Mouse (Mus musculus): ENCODE measurements around the gene Mrpl24. TPM values are rescaled to one million over a fixed set of nuclear protein-coding genes. Genes with fewer than 3 reads are reported as not detected.
"Not testable (repeated sequence)": the region's sequence is repeated elsewhere in the genome, so short reads cannot be mapped to it uniquely, and the experiment has no call there.

Gene Mrpl24
- polyA plus RNA-seq, 1 experiment from 2014 or later = 66.6 TPM

DNA sequence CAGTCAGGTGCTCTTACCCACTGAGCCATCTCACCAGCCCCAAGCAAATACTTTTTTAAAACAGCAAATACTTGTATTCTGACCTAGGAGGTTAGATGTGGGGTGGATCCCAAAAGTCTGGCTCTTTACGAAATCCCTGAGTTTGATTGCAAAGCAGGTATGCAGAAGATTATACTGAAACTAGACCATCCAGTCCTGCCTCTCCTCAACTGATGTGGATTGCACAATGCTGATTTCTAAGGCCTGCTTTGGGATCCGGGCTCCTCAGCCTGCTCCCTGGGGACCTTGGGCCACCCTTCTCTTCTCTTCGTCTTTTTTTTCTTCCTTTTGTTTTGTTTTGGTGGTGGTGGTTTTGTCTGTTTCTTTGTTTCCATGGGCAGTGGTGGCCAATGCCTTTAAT, 27.8 kb upstream of the Mrpl24 start:
- Histone ChIP-seq H3K4me1 (ENCODE audit: control insufficient read depth, insufficient read depth, low read length) (no peaks in the 10 kb centered on the region), H3K9ac (ENCODE audit: low read depth, low read length) (no peak overlapping the region), H3K4me2 (ENCODE audit: low read depth, low read length) (no peak overlapping the region), H3K36me3 (ENCODE audit: control insufficient read depth, insufficient read depth, low read length) (no peaks in the 10 kb centered on the region), H3K4me3 (ENCODE audit: low read depth, low read length) (no peak overlapping the region), H3K9me3 (ENCODE audit: control insufficient read depth, low read length) (0 out of 2 replicates have a peak, but pooled peaks cover 4% of the 10 kb centered on the region), H3K27me3 (replicated peaks; ENCODE audit: control insufficient read depth, insufficient read depth, low read length) (no peaks in the 10 kb centered on the region), H3K27ac (replicated peaks; ENCODE audit: low read depth, low read length) (no peak overlapping the region)
- 50% methylated on average over 3 of the region's 3 CpGs for WGBS
- ATAC-seq (ENCODE audit: low read depth) (no peak), DNase-seq (ENCODE audit: low spot score) (peak; percentile 21)

DNA sequence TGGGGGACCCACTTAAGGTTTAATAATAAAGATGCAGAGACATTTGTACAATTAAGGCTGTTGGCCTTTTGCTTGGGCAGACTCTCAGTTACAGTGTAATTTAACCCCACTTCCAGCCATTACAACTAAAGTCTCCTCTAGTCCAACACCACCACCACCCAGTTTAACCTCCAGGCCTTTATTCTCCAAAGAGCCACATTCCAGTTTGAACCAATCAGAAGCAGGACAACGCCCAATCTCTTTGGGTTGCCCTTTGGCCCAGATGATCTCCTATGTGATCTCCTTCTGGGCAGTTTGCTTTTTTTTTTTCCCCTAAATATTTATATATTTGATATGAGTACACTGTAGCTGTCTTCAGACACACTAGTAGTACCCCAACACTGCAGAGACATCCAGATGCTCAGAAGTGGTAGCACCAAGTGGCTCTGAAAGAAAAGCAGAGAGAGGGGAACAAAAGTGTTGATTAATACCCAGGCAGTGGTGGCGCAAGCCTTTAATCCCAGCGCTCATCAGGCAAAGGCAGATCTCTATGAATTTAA, 25.9 kb upstream of the Mrpl24 start:
- ATAC-seq (ENCODE audit: low read depth) (no peak), DNase-seq (ENCODE audit: low spot score) (no peak)
- H3K27me3 ChIP-seq (replicated peaks; ENCODE audit: control insufficient read depth, insufficient read depth, low read length) = no peaks in the 10 kb centered on the region
- H3K36me3 ChIP-seq (ENCODE audit: control insufficient read depth, insufficient read depth, low read length) = no peaks in the 10 kb centered on the region
- H3K9me3 ChIP-seq (ENCODE audit: control insufficient read depth, low read length) = no peaks in the 10 kb centered on the region
- H3K9ac ChIP-seq (ENCODE audit: low read depth, low read length) = no peak overlapping the region
- H3K4me3 ChIP-seq (ENCODE audit: low read depth, low read length) = no peak overlapping the region
- H3K4me1 ChIP-seq (ENCODE audit: control insufficient read depth, insufficient read depth, low read length) = no peaks in the 10 kb centered on the region
- H3K4me2 ChIP-seq (ENCODE audit: low read depth, low read length) = no peak overlapping the region
- 71% methylated on average over 3 of the region's 3 CpGs for WGBS
- H3K27ac ChIP-seq (replicated peaks; ENCODE audit: low read depth, low read length) = no peak overlapping the region

DNA sequence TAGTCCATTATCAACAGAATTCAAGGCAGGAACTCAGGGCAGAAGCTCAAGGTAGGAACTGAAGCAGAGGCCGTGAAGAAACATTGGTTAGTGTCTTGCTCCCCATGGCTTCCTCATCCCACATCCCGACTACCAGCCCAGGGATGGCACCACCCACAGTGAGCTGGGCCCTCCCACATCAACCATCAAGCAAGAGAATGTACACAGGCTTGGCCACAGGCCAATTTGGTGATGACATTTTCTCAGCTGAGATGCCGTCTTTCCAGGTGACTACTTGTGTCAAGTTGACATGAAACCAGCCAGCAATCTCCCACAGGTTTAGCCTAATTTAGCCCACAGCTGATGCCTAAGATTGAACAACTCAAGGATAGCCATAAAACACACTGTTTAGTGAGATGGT, 20.0 kb upstream of the Mrpl24 start:
- no peak for DNase-seq (ENCODE audit: low spot score)
- Histone ChIP-seq H3K27me3 (replicated peaks; ENCODE audit: control insufficient read depth, insufficient read depth, low read length) (no peaks in the 10 kb centered on the region), H3K9ac (ENCODE audit: low read depth, low read length) (no peak overlapping the region), H3K9me3 (ENCODE audit: control insufficient read depth, low read length) (no peaks in the 10 kb centered on the region), H3K4me1 (ENCODE audit: control insufficient read depth, insufficient read depth, low read length) (no peaks in the 10 kb centered on the region), H3K4me2 (ENCODE audit: low read depth, low read length) (no peak overlapping the region), H3K4me3 (ENCODE audit: low read depth, low read length) (no peak overlapping the region), H3K36me3 (ENCODE audit: control insufficient read depth, insufficient read depth, low read length) (no peaks in the 10 kb centered on the region), H3K27ac (replicated peaks; ENCODE audit: low read depth, low read length) (no peak overlapping the region)
- ATAC-seq (ENCODE audit: low read depth) = no peak
- 67% methylated on average over 3 of the region's 3 CpGs for WGBS

DNA sequence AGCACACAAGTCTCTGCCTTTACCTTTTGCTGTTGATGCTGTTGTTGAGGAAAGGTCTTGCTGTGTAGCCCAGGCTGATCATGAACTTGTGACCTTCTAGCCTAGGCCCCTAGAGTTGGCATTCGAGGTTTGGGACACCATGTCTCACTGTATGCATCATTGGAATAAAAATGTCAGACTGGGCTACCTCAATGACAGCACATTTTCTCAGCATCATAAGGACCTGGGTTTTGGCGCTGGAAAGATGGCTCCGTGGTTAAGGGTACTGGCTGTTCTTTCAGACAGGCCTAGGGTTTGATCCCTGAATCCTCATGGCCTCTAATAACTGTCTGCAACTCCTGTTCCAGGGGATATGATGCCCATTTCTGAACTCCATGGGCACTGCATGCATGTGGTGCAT, 19.5 kb upstream of the Mrpl24 start:
- Histone ChIP-seq H3K9ac (ENCODE audit: low read depth, low read length) (no peak overlapping the region), H3K27me3 (replicated peaks; ENCODE audit: control insufficient read depth, insufficient read depth, low read length) (no peaks in the 10 kb centered on the region), H3K27ac (replicated peaks; ENCODE audit: low read depth, low read length) (no peak overlapping the region), H3K9me3 (ENCODE audit: control insufficient read depth, low read length) (no peaks in the 10 kb centered on the region), H3K4me2 (ENCODE audit: low read depth, low read length) (no peak overlapping the region), H3K4me1 (ENCODE audit: control insufficient read depth, insufficient read depth, low read length) (no peaks in the 10 kb centered on the region), H3K36me3 (ENCODE audit: control insufficient read depth, insufficient read depth, low read length) (no peaks in the 10 kb centered on the region), H3K4me3 (ENCODE audit: low read depth, low read length) (no peak overlapping the region)
- ATAC-seq (ENCODE audit: low read depth) (no peak), DNase-seq (ENCODE audit: low spot score) (no peak)
- WGBS = 71% methylated on average over 3 of the region's 3 CpGs

DNA sequence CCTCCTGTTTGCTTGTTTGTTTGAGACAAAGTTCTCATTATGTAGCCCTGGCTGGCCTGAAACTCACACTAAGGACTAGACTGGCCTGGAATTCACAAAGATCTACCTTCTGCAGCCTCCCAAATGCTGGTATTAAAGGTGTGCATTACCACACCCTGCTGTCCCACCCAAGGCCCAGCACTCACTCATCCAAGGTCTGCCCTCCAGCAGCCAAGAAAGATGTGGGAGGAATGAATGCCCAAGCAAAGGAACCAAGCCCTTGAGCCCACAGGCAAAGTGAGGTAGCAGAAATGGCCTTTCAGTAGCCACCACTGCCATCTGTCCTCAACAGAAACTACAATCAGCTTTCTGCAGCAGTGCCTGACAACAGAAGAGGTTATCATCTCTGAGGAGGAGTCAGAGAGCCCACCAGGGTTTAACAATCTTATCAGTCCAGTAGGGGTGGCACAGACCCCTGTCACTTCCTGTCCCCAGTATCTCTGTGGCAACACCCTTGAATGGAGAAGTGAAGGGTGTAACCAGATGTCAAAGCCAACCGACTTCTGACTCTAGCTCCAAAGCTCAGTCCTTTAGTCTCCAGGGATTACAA, 18.2 kb upstream of the Mrpl24 start:
- no peaks in the 10 kb centered on the region for H3K36me3 ChIP-seq (ENCODE audit: control insufficient read depth, insufficient read depth, low read length)
- H3K4me3 ChIP-seq (ENCODE audit: low read depth, low read length) = no peak overlapping the region
- ATAC-seq (ENCODE audit: low read depth) (no peak), DNase-seq (ENCODE audit: low spot score) (no peak)
- no peaks in the 10 kb centered on the region for H3K4me1 ChIP-seq (ENCODE audit: control insufficient read depth, insufficient read depth, low read length)
- H3K27me3 ChIP-seq (replicated peaks; ENCODE audit: control insufficient read depth, insufficient read depth, low read length) = no peaks in the 10 kb centered on the region
- no peak overlapping the region for H3K9ac ChIP-seq (ENCODE audit: low read depth, low read length)
- WGBS = 21% methylated on average over 1 of the region's 1 CpGs
- no peak overlapping the region for H3K4me2 ChIP-seq (ENCODE audit: low read depth, low read length)
- H3K27ac ChIP-seq (replicated peaks; ENCODE audit: low read depth, low read length) = no peak overlapping the region
- no peaks in the 10 kb centered on the region for H3K9me3 ChIP-seq (ENCODE audit: control insufficient read depth, low read length)

DNA sequence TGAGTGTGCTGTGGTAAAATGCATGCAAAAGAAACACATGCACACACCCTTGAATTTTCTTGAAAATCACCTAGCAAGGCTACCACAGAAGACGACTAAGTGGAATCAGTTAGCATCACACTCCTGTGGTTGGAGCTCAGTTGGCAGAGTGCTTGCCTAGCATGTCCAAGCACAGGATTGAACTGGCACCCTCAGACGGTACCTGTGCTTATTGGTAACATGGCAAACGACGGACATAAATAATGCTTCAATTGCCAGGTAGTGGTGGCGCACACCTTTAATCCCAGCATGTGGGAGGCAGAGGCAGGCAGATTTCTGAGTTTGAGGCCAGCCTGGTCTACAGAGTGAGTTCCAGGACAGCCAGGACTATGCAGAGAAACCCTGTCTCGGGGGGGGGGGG, 17.3 kb upstream of the Mrpl24 start:
- H3K9ac ChIP-seq (ENCODE audit: low read depth, low read length); H3K36me3 ChIP-seq (ENCODE audit: control insufficient read depth, insufficient read depth, low read length); H3K4me2 ChIP-seq (ENCODE audit: low read depth, low read length); H3K27me3 ChIP-seq (replicated peaks; ENCODE audit: control insufficient read depth, insufficient read depth, low read length); H3K4me1 ChIP-seq (ENCODE audit: control insufficient read depth, insufficient read depth, low read length); ATAC-seq (ENCODE audit: low read depth); H3K4me3 ChIP-seq (ENCODE audit: low read depth, low read length); H3K9me3 ChIP-seq (ENCODE audit: control insufficient read depth, low read length); DNase-seq (ENCODE audit: low spot score); H3K27ac ChIP-seq (replicated peaks; ENCODE audit: low read depth, low read length): not testable (repeated sequence)
- 88% methylated on average over 5 of the region's 6 CpGs for WGBS

DNA sequence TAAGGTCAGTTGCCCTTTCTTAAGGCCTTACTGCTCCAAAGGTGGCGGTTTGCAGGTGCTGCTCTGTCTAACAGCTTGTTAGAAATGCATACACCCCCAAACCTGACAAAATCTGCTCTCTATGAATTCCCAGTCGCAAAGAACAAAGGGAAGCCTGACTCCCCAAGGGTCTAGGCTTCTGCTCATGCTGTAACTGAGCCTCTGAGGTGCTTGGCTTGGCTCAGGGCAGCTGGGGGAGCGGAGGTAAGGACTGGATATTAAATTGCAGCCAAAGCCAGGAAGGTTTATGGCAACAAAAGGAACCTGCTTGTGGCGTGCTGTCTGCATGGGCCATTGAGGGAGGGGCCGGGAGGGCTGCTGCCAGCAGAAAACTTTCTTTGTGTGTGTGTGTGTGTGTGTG, 15.5 kb upstream of the Mrpl24 start:
- H3K9ac ChIP-seq (ENCODE audit: low read depth, low read length) = no peak overlapping the region
- no peaks in the 10 kb centered on the region for H3K9me3 ChIP-seq (ENCODE audit: control insufficient read depth, low read length)
- peaks cover 11% of the 10 kb centered on the region for H3K4me1 ChIP-seq (ENCODE audit: control insufficient read depth, insufficient read depth, low read length)
- no peak overlapping the region for H3K4me3 ChIP-seq (ENCODE audit: low read depth, low read length)
- H3K4me2 ChIP-seq (ENCODE audit: low read depth, low read length) = no peak overlapping the region
- H3K27ac ChIP-seq (replicated peaks; ENCODE audit: low read depth, low read length) = no peak overlapping the region
- DNase-seq (ENCODE audit: low spot score) (peak; percentile 77), ATAC-seq (ENCODE audit: low read depth) (peak; percentile 34; the same call in 1 of the 2 replicates)
- no peaks in the 10 kb centered on the region for H3K27me3 ChIP-seq (replicated peaks; ENCODE audit: control insufficient read depth, insufficient read depth, low read length)
- H3K36me3 ChIP-seq (ENCODE audit: control insufficient read depth, insufficient read depth, low read length) = no peaks in the 10 kb centered on the region
- WGBS = 42% methylated on average over 5 of the region's 5 CpGs

DNA sequence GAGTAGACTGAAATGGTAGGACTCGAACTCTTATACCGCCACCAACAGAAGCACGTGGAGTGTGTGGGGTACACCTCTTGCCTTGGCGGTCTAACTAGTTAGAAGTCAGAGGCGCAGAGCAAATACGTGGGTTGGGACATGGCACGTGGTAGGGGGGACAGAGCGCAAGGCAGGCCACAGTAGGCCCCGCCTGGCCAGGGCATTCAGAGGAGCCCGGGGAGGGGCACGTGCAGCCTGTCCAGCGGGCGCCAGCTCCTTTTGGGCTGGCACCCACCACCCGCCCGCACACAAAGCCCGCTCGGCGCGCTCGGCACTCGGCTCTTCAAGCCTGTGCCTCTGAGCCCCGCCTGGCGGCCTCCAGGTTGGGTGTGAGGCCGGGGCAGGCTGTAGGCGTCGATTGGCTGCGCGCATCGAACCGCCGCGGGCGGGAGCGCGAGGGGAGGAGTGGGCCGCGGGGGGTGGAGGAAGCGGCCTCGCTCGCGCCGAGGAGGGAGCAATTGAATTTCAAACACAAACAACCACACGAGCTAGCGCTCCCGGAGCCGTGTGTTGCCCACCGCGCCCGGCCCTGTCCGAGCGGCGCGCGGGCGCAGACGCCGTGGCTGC, 13.3 kb upstream of the Mrpl24 start, which contains the start of gene Hdgf:
Gene Hdgf, plus strand, starts transcription at position 442 of the 606 bp plus-strand sequence.
- 0% methylated on average over 36 of the region's 57 CpGs for WGBS
- DNase-seq (ENCODE audit: low spot score) (peak; percentile 99), ATAC-seq (ENCODE audit: low read depth) (peak; percentile 96)
- Histone ChIP-seq H3K27ac (replicated peaks; ENCODE audit: low read depth, low read length) (peak within 1 kb of the TSS; percentile 96), H3K9me3 (ENCODE audit: control insufficient read depth, low read length) (no peaks in the 10 kb centered on the region), H3K4me2 (ENCODE audit: low read depth, low read length) (peak within 1 kb of the TSS; percentile 79), H3K4me3 (ENCODE audit: low read depth, low read length) (peak within 1 kb of the TSS; percentile 99), H3K36me3 (ENCODE audit: control insufficient read depth, insufficient read depth, low read length) (no peaks in the 10 kb centered on the region), H3K4me1 (ENCODE audit: control insufficient read depth, insufficient read depth, low read length) (peaks cover 33% of the 10 kb centered on the region), H3K27me3 (replicated peaks; ENCODE audit: control insufficient read depth, insufficient read depth, low read length) (no peaks in the 10 kb centered on the region), H3K9ac (ENCODE audit: low read depth, low read length) (peak within 1 kb of the TSS; percentile 97)

DNA sequence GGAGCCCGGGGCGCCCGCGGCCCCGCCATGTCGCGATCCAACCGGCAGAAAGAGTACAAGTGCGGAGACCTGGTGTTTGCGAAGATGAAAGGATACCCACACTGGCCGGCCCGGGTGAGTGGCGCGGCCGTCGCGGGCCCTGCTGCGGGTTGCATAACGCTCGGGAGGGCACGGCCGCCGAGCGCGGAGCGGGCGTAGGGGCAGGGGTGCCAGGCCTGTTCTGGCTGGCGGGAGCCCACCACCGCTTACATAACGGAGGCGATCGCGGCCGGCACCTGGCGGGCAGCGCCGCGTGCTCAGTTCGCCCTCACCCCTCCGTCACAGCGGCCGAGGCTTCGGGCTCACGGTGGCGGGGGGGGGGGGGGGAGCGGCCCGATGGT, 12.7 kb upstream of the Mrpl24 start:
- Histone ChIP-seq H3K27me3 (replicated peaks; ENCODE audit: control insufficient read depth, insufficient read depth, low read length) (no peaks in the 10 kb centered on the region), H3K36me3 (ENCODE audit: control insufficient read depth, insufficient read depth, low read length) (no peaks in the 10 kb centered on the region), H3K4me3 (ENCODE audit: low read depth, low read length) (peak overlapping the region; percentile 99), H3K9ac (ENCODE audit: low read depth, low read length) (peak overlapping the region; percentile 97), H3K9me3 (ENCODE audit: control insufficient read depth, low read length) (no peaks in the 10 kb centered on the region), H3K4me1 (ENCODE audit: control insufficient read depth, insufficient read depth, low read length) (peaks cover 35% of the 10 kb centered on the region), H3K27ac (replicated peaks; ENCODE audit: low read depth, low read length) (peak overlapping the region; percentile 96), H3K4me2 (ENCODE audit: low read depth, low read length) (peak overlapping the region; percentile 79)
- 0% methylated on average over 10 of the region's 47 CpGs for WGBS
- ATAC-seq (ENCODE audit: low read depth) (peak; percentile 4; the same call in 1 of the 2 replicates), DNase-seq (ENCODE audit: low spot score) (no peak)
